Mouse (Mus musculus) mammary gland, adult 2 months (tissue): ENCODE results near the gene Stap2. TPM values are rescaled to one million over a fixed set of nuclear protein-coding genes. Genes with fewer than 3 reads are reported as not detected.

Source experiments
- polyA plus RNA-seq: library from polyadenylated mRNA; depleted of rRNA; stranded (reverse); fragments of >200 nt; gene quantifications from 2 replicates; pipeline ENCODE4 v1.2.3, GENCODE M21; 2012; ENCODE audit warnings: low replicate concordance; rRNA removed

The Stap2 gene
- polyA plus RNA-seq: 40.2 and 48.1 TPM in 2 replicates

GRCm38 (mm10) chr17:56005415-56006061, at the start of gene Stap2, which contains the start of gene Mpnd:
Stap2 (minus strand) TSS chr17:56005584.
Mpnd (plus strand) TSS chr17:56005711.

GRCm38 (mm10) chr17:56040030-56040856, 34.9 kb upstream of the Stap2 start, which contains the start of gene Chaf1a:
Chaf1a (plus strand) TSS chr17:56040439.

GRCm38 (mm10) chr17:56036176-56036900, 31.0 kb upstream of the Stap2 start, which contains the start of gene Sh3gl1:
Sh3gl1 (minus strand) TSS chr17:56036635.

GRCm38 (mm10) chr17:55986030-55986961, 19.1 kb downstream of the Stap2 start, which contains the start of gene Fsd1:
Fsd1 (plus strand) TSS chr17:55986509.

GRCm38 (mm10) chr17:55969966-55970891, 35.2 kb downstream of the Stap2 start, which contains the start of gene Shd:
Shd (plus strand) TSS chr17:55970467.

GRCm38 (mm10) chr17:55958918-55959728, 46.3 kb downstream of the Stap2 start, which contains the start of gene Yju2:
Yju2 (plus strand) TSS chr17:55959099.

GRCm38 (mm10) chr17:55952447-55953027, 52.8 kb downstream of the Stap2 start, which contains the start of gene Ebi3:
Ebi3 (plus strand) TSS chr17:55952640.

GRCm38 (mm10) chr17:55949400-55949799, 56.0 kb downstream of the Stap2 start, which contains the start of gene Zfp119b:
Zfp119b (minus strand) TSS chr17:55949500.

Other genes with a start within 250 kb of the Stap2 start
- 0.10 and 0.68 TPM in 2 replicates for gene Zfp119a, start 126.7 kb downstream of the Stap2 start, polyA plus RNA-seq
- gene Zfp959, start 113.5 kb downstream of the Stap2 start, polyA plus RNA-seq: 0.65 and 1.2 TPM in 2 replicates
- gene Zfp119b, start 56.1 kb downstream of the Stap2 start, polyA plus RNA-seq: 0.11 and 0.57 TPM in 2 replicates
- gene Ebi3, start 52.9 kb downstream of the Stap2 start, polyA plus RNA-seq: 23.6 and 33.9 TPM in 2 replicates
- gene Yju2, start 46.5 kb downstream of the Stap2 start, polyA plus RNA-seq: 5.2 and 7.6 TPM in 2 replicates
- 1.2 and 1.6 TPM in 2 replicates for gene Shd, start 35.1 kb downstream of the Stap2 start, polyA plus RNA-seq
- 0.40 and 0.85 TPM in 2 replicates for gene Fsd1, start 19.1 kb downstream of the Stap2 start, polyA plus RNA-seq
- 129 and 143 TPM in 2 replicates for gene Mpnd, start 127 bp upstream of the Stap2 start, polyA plus RNA-seq
- gene Sh3gl1, start 31.1 kb upstream of the Stap2 start, polyA plus RNA-seq: 97.9 and 107 TPM in 2 replicates
- gene Chaf1a, start 34.9 kb upstream of the Stap2 start, polyA plus RNA-seq: 1.5 and 2.4 TPM in 2 replicates
- gene Ubxn6, start 69.4 kb upstream of the Stap2 start, polyA plus RNA-seq: 66.4 and 86.9 TPM in 2 replicates
- gene Hdgfl2, start 74.0 kb upstream of the Stap2 start, polyA plus RNA-seq: 32.3 and 44.8 TPM in 2 replicates
- 524 and 611 TPM in 2 replicates for gene Plin4, start 104.2 kb upstream of the Stap2 start, polyA plus RNA-seq
- 21.3 and 28.0 TPM in 2 replicates for gene Plin5, start 112.0 kb upstream of the Stap2 start, polyA plus RNA-seq
- 252 and 470 TPM in 2 replicates for gene Lrg1, start 116.4 kb upstream of the Stap2 start, polyA plus RNA-seq
- gene Sema6b, start 134.8 kb upstream of the Stap2 start, polyA plus RNA-seq: 11.2 and 35.0 TPM in 2 replicates
- gene Tnfaip8l1, start 156.9 kb upstream of the Stap2 start, polyA plus RNA-seq: 10.9 and 13.6 TPM in 2 replicates
- 52.0 and 64.7 TPM in 2 replicates for gene Mydgf, start 178.3 kb upstream of the Stap2 start, polyA plus RNA-seq
- gene Dpp9, start 213.3 kb upstream of the Stap2 start, polyA plus RNA-seq: 45.3 and 59.0 TPM in 2 replicates